Mouse (Mus musculus): ENCODE results near the gene Osbp2.

- no peak for TF ChIP-seq CTCF (IDR thresholded peaks at IDR 0.05; ENCODE audit: low read depth)
- no peak for TF ChIP-seq EP300 (IDR thresholded peaks at IDR 0.05; ENCODE audit: low read depth)
Measured at GRCm38 (mm10) chr11:3853031-3853430, 10.7 kb downstream of the Osbp2 start.

Measured in liver, postnatal 0 days (tissue).